Mouse (Mus musculus) layer of hippocampus, adult 9-11 months (tissue): ENCODE results near the gene Zdhhc17.
A peak's percentile ranks its signal among the peaks of the same experiment; 100 is the strongest.

Experiments
- DNase-seq: peaks from one replicate; pipeline ENCODE4 v3.0.0; 2022

Gene Zdhhc17

GRCm38 (mm10) chr10:111009641-111010479 is at the start of gene Zdhhc17:
TSS of gene Zdhhc17 (minus strand) at chr10:111010140.
- peak; percentile 90 for DNase-seq

DNA sequence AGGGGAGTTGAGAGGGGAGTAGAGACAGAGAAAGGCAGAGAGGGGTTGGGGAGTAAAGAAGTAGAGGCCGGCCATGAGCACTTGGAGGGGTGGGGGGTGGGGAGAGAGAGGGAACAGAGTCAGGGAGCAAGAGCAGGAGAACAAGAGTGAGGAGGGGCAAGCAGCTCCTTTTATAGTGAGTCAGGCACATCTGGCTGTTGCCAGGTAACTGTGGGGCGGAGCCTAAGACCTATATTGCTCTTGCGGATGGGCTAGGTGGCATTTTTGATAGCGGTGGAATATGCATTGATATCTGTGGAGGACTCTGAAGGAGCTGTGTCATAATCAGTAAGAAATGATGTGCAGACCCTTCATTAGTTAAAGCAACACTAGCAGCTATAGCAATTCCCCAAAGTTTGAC is 45.8 kb upstream of the Zdhhc17 start:
- no peak for DNase-seq

GRCm38 (mm10) chr10:111051606-111052005 is 41.7 kb upstream of the Zdhhc17 start:
- no peak for DNase-seq

GRCm38 (mm10) chr10:111050511-111050910 is 40.6 kb upstream of the Zdhhc17 start:
- DNase-seq, result no peak

DNA sequence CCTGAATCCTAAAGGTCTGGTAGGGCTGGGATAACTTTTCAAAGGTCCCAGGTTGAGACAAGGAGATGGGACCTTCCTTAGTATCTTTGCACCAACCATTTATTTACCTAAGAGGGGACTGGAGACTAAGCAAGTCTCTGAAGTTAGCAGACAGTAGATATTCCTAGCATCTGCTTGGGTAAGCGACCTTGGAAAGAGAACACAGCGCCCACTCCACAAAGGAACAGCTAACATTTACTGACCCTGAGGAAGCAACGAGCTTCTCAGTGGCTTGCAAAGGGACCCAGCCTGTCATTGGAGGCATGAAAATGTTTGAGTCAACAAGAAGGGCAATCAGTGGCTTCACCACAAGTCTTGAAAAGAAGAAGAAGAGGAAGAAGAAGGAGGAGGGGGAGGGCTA is 40.1 kb upstream of the Zdhhc17 start:
- DNase-seq, result no peak

DNA sequence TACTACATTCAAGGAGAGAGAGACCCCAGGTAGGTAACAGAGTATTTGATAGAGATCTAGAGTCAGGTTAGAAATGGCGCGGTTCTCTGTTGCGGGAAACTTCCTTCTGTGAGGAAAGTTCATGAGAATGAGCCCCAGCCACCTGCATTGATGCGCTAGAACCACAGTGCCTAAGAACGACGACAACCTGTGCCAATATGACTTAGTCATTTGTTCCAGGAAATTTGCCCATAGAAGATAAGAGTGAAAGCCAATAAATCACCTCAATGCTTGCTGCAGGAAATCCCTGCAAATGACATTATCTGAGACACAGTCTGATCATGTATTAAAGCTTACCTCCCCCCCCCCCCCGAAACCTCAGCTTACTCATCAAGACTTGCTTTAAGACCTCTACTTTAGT is 38.0 kb upstream of the Zdhhc17 start:
- DNase-seq, result no peak

- no peak for DNase-seq
Observed at GRCm38 (mm10) chr10:111040078-111040656, 30.2 kb upstream of the Zdhhc17 start.

- peak; percentile 18 for DNase-seq
Observed at GRCm38 (mm10) chr10:111036851-111037250, 26.9 kb upstream of the Zdhhc17 start.

DNA sequence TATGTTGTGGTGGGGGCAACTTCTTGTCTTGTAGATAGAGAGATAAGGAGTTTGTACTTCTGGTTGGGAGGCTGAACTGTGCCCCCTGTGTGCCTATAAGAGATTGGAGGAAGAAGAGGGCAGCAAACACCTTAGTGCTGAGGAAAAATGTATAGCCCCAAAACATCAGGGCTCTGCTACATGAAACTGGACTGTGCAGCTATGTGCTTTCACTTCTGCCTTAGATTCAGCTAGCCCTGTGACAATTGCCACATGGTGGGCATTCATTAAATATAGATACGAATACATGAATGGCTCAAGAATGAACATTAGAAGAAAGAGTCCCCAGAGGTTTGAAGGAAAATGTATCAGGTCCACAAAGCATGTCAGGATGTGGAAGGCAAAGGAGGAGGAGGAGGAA is 25.2 kb upstream of the Zdhhc17 start:
- DNase-seq, result no peak

DNA sequence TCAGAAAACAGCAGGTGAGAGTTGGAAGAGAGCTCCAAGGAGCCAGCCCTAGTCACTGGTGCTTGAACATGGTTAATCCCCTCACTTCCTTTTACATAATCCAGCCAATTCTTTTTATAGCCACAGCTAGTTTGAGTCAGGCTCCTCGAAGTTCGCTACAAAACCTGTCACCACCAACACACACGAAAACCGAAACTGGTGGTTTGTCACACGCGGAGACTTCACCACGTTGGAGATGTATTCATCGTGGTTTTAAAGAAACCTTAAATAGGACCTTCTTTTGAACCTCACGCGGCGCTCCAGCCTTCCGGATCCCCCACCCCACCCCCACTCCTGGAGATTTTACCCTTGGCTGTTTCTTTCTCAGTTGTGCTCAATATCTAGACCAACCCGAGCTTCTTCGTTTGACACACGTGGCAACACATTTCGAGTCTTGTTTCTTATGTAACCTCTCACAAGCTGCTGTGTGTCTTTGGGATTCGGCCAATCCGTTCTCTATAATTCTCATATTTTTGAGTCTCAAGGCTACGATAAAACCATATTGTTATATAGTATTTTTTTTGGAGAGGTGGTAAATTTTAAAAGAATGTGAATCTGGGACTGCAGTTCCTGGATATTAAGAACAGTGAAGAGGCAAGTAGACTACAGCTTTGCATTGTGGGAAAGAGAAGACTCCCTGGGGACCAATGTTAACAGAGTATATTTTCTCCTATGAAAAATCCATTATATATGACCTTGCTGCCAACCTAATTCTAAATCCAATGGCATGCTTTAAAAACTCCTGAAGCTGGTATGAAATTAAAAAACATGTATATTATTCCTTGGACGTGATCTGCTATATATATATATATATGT is 21.8 kb upstream of the Zdhhc17 start:
- peak; percentile 51 for DNase-seq

DNA sequence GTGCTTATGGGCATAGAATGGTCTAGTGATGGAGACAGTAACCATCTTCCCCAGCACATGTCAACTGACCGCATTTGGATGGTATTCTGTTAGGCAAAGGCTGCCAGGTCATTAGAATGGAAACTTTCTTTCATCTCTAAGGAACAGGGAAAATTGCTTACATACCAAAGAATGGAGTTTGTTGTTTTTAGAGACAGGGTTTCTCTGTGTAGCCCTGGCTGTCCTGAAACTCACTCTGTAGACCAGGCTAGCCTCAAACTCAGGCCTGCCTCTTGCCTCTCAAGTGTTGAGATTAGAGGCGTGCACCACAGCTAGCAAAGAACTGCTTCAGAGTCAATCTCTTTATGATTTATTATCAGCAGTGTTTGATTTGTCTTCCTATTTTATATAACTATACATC is 20.9 kb upstream of the Zdhhc17 start:
- DNase-seq, result no peak

- no peak for DNase-seq
Observed at GRCm38 (mm10) chr10:111026106-111026505, 16.2 kb upstream of the Zdhhc17 start.

DNA sequence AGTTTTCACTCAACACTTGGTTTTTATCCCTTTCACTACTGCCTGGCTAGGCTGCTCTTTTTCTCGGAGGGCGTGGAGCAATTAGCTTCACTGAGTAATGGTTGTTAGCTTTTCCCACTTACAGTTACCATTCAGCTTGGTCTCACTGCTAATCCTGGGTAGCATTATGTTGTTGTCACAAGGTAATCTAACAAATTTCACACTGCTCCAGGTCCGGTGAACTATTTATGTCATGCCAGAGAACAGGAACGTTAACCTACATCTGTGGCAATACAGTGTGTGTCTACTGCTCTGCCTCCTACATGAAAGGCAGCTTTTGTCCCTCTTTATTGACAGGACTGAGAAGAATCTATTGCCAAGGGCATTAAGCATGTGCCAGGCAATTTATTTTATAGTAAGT is 14.8 kb upstream of the Zdhhc17 start:
- DNase-seq, result no peak

GRCm38 (mm10) chr10:111014476-111014875 is 4.5 kb upstream of the Zdhhc17 start:
- DNase-seq, result peak; percentile 19

DNA sequence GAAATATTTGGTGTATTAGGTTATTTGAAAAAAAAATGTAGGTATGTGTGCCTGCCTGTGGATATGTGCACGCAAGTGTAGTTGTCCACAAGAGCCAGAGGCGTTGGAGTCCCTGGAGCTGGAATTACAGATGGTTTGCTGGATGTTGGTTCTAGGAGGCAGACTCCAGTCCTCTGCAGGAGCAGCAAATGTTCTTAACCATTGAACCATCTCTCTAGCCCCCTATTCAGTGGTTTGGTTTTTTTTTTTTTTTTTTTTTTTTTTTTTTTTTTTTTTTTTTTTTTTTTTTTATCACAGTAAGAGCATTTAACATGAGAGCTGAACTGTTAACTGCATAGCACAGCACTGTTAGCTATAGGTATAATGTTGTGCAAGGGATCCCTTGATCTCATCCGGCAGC is 3.3 kb upstream of the Zdhhc17 start:
- no peak for DNase-seq

DNA sequence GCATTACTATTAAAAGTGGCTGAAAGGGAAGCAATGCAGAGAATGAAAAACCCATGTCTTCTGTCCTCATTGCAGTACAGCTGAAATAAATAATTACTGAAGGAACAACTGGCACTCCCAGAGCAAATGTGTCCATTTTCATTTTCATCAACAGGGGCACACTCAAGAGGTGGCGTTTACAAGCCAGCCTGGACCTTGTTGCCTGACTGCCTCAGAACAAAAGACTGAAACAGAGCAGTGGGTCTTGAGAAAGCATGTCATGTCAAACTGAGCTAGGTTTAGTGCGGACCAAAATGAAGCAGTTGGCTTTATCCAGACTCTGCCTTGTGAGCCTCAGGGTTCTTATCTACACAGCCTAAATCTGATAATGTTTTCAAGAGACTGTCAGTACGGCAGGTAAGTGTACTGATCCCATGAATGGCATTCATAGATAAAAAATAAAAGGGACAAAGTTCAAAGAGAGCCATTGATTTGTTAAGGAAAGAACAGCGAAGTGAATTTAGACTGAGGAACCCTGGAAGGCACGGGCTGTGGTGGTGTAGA is 2.6 kb upstream of the Zdhhc17 start:
- no peak for DNase-seq

DNA sequence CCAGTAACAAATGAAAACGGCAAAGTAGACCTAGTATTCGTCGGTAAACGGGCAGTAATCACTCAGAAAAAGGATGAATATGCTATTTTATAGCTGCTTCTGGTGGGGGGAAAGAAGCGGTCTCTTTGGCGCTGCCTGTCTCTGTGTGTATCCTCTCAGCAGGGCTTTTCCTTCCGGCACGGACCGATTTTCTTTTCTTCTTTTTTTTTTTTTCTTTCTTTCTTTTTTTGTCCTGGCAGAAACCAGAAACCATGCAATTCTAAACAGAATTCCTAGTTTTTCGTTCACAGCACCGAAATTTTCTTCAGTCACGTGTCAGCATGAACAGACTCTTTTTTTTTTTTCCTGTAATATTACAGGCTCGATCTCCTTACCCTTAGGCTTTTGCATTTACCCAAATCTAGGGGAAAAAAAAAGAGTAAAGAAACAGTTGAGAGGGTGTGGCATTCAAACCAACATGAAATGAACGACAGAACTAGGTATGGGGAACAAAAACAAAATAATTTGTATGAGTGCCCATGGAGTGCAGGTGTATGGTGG is 1.4 kb upstream of the Zdhhc17 start:
- no peak for DNase-seq

DNA sequence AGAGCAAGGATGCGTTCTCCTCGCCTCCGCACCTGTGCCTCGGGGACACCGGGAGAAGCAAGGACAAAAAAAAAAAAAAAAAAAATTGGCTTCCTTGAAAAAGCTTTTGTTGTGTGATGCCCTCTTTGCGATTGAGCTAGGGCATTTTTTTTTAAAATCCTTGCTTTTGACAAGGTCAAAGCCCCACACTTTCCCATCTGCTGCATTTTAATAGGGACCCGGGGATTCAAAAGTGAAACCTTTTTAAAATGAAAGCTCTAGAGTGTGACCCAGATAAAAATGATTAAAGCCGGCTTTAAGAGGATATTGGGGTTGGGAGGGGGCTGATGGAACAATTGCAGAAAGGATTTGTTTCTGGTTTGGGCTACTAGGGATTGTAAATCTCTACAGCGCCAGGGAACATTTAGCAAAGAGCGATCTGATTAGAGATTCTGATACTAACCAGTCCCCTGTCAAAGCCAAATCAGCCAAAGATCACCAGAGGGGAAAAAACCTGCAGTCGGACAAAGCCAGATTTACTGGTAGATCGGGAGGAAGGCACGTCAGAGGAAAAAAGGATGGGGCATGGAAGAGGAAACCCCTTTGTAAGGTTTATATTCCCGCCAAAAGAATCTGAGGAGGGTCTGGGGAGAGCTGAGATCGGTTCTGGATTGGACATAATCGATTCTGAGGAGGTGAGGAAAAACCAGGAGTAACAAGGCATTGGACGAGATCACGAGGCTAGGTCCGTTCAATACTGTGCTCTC is 713 bp upstream of the Zdhhc17 start:
- peak; percentile 19 for DNase-seq

DNA sequence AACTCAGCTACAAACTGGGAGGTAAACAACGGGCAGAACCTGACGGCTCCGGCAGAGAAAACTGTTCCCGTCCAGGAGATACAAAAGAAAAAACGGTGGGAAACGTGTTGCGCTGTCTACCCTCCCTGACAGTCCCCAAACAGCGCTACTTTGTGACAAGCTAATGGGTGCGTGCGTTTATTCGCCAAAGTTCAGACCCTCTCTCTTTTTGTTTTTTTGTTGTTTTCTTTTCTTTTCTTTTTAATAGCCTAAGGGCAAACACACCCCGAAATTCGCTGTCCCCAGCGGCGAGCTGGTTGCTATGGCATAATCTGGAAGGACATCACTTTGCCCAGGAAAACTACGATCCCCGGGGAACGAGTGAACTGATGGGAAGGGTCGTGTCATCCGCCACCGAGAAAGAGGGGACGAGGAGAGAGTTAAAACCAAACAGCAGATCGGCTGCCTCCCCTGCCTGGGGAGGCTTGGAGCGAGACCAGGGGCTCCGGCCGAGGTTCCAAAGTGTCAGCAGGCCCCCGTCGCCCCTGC is 763 bp downstream of the Zdhhc17 start:
- DNase-seq, result no peak

DNA sequence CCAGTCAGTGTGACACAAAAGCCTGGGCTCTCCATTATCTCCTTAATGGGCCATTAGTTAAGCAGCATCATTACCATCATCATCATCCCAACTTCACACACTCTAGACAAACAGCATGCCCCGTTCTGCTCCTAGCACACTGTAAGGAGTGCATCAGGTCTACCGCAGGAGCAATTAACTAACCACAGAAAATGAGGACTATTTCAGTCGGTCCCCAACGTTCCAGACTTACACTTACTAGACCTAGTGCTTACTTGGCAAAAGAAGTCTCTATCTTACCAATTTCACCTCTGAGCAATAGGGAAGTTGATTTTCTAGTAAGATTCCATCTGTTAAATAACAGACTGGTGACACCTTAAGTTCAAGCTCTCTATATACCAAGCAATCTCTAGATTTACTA is 2.3 kb downstream of the Zdhhc17 start:
- no peak for DNase-seq

GRCm38 (mm10) chr10:111005611-111006488 is 4.1 kb downstream of the Zdhhc17 start:
- DNase-seq, result no peak
